Mouse (Mus musculus): ENCODE measurements at regions not wholly inside any gene's neighbourhood (a gene's known extent, or its start where the extent isn't known, plus 50 kb on each side); places are given as distances from the start of the nearest gene placed in this dataset.

GRCm38 (mm10) chr8:34571736-34572135 is 460.2 kb upstream of the Gm10131 start:
- no peaks in the 10 kb centered on the region for H3K27me3 ChIP-seq (ENCODE audit: control insufficient read depth, insufficient read depth, insufficient read length)
- no peaks in the 10 kb centered on the region for H3K79me2 ChIP-seq (ENCODE audit: control insufficient read depth, insufficient read depth)
- H3ac ChIP-seq (ENCODE audit: control insufficient read depth, insufficient read length), result no peak overlapping the region
- H3K4me2 ChIP-seq (ENCODE audit: low read depth), result no peak overlapping the region
- TF ChIP-seq MYOG (IDR thresholded peaks at IDR 0.05; ENCODE audit: control insufficient read depth in 1 of 3, insufficient read depth in 1 of 3, insufficient read length in 2 of 3, low read depth in 2 of 3) (no peak), TCF3 (IDR thresholded peaks at IDR 0.05; ENCODE audit: insufficient read length, low read depth) (no peak), USF1 (IDR thresholded peaks at IDR 0.05; ENCODE audit: low read depth) (no peak)
- H3K36me3 ChIP-seq (ENCODE audit: control insufficient read depth, insufficient read depth), result no peaks in the 10 kb centered on the region
- no peak overlapping the region for H3K4me3 ChIP-seq

GRCm38 (mm10) chr8:34562278-34562677 is 450.7 kb upstream of the Gm10131 start:
- Histone ChIP-seq H3K36me3 (ENCODE audit: control insufficient read depth, insufficient read depth) (no peaks in the 10 kb centered on the region), H3K27me3 (ENCODE audit: control insufficient read depth, insufficient read depth, insufficient read length) (no peaks in the 10 kb centered on the region), H3ac (ENCODE audit: control insufficient read depth, insufficient read length) (no peak overlapping the region), H3K4me2 (ENCODE audit: low read depth) (no peak overlapping the region), H3K79me2 (ENCODE audit: control insufficient read depth, insufficient read depth) (no peaks in the 10 kb centered on the region), H3K4me3 (no peak overlapping the region)
- TF ChIP-seq REST (IDR thresholded peaks at IDR 0.05; ENCODE audit: insufficient read depth, insufficient read length) (no peak), TCF3 (IDR thresholded peaks at IDR 0.05; ENCODE audit: insufficient read length, low read depth) (no peak), POLR2AphosphoS2 (IDR thresholded peaks at IDR 0.05; ENCODE audit: insufficient read length, low read depth) (no peak), CEBPB (IDR thresholded peaks at IDR 0.05; ENCODE audit: insufficient read depth, poor library complexity, severe bottlenecking) (no peak), SRF (IDR thresholded peaks at IDR 0.05; ENCODE audit: control insufficient read depth, insufficient read length, low read depth) (no peak), POLR2A (IDR thresholded peaks at IDR 0.05; ENCODE audit: insufficient read length, low read depth) (no peak), MYOD1 (IDR thresholded peaks at IDR 0.05; ENCODE audit: control insufficient read depth in 1 of 3, insufficient read length in 2 of 3, low read depth in 2 of 3) (no peak), TCF12 (IDR thresholded peaks at IDR 0.05; ENCODE audit: insufficient read depth, poor library complexity, severe bottlenecking) (no peak), MYOG (IDR thresholded peaks at IDR 0.05; ENCODE audit: control insufficient read depth in 1 of 3, insufficient read depth in 1 of 3, insufficient read length in 2 of 3, low read depth in 2 of 3) (no peak), USF1 (IDR thresholded peaks at IDR 0.05; ENCODE audit: low read depth) (no peak), MAX (IDR thresholded peaks at IDR 0.05; ENCODE audit: low read depth) (no peak), E2F4 (IDR thresholded peaks at IDR 0.05; ENCODE audit: insufficient read depth) (no peak)

GRCm38 (mm10) chr8:34549786-34550185 is 438.2 kb upstream of the Gm10131 start:
- TF ChIP-seq TCF3 (IDR thresholded peaks at IDR 0.05; ENCODE audit: insufficient read length, low read depth) (no peak), POLR2A (IDR thresholded peaks at IDR 0.05; ENCODE audit: insufficient read length, low read depth) (no peak), SRF (IDR thresholded peaks at IDR 0.05; ENCODE audit: control insufficient read depth, insufficient read length, low read depth) (no peak), REST (IDR thresholded peaks at IDR 0.05; ENCODE audit: insufficient read depth, insufficient read length) (no peak), MYOD1 (IDR thresholded peaks at IDR 0.05; ENCODE audit: control insufficient read depth in 1 of 3, insufficient read length in 2 of 3, low read depth in 2 of 3) (no peak), CEBPB (IDR thresholded peaks at IDR 0.05; ENCODE audit: insufficient read depth, poor library complexity, severe bottlenecking) (no peak)
- H3ac ChIP-seq (ENCODE audit: control insufficient read depth, insufficient read length), result no peak overlapping the region
- no peak overlapping the region for H3K4me3 ChIP-seq

DNA sequence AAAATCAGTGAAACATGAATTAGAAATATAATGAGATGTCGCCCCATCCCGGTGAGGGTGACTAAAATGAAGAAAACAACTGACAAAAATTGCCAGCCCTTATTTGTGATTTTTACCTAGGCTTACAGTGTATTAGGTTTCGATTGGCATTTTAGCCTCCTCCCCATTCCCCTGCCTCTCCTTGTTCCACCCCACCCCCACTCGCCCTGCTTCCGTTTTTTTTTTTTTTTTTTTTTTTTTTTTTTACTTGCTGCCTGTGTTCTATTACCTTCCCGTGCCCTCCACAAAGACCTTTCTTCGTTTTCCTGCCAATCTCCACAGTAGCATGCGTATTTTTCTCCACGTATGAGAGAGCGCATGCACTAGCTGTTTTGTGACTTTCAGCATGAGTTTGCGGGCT is 435.3 kb upstream of the Gm10131 start:
- H3K4me3 ChIP-seq, result no peak overlapping the region

More at GRCm38 (mm10) chr8:34549786-34550185, 438.2 kb upstream of the Gm10131 start:
- Histone ChIP-seq H3K79me2 (ENCODE audit: control insufficient read depth, insufficient read depth) (no peaks in the 10 kb centered on the region), H3K36me3 (ENCODE audit: control insufficient read depth, insufficient read depth) (no peaks in the 10 kb centered on the region), H3K4me2 (ENCODE audit: low read depth) (no peak overlapping the region), H3K27me3 (ENCODE audit: control insufficient read depth, insufficient read depth, insufficient read length) (no peaks in the 10 kb centered on the region)

GRCm38 (mm10) chr8:34542361-34543038 is 431.0 kb upstream of the Gm10131 start:
- H3K27me3 ChIP-seq (ENCODE audit: control insufficient read depth, insufficient read depth, insufficient read length), result no peaks in the 10 kb centered on the region

More for the DNA sequence above, 435.3 kb upstream of the Gm10131 start:
- Histone ChIP-seq H3ac (ENCODE audit: control insufficient read depth, insufficient read length) (no peak overlapping the region), H3K4me2 (ENCODE audit: low read depth) (no peak overlapping the region), H3K27me3 (ENCODE audit: control insufficient read depth, insufficient read depth, insufficient read length) (no peaks in the 10 kb centered on the region), H3K36me3 (ENCODE audit: control insufficient read depth, insufficient read depth) (no peaks in the 10 kb centered on the region), H3K79me2 (ENCODE audit: control insufficient read depth, insufficient read depth) (no peaks in the 10 kb centered on the region)
- TF ChIP-seq REST (IDR thresholded peaks at IDR 0.05; ENCODE audit: insufficient read depth, insufficient read length) (no peak), TCF12 (IDR thresholded peaks at IDR 0.05; ENCODE audit: insufficient read depth, poor library complexity, severe bottlenecking) (no peak), CEBPB (IDR thresholded peaks at IDR 0.05; ENCODE audit: insufficient read depth, poor library complexity, severe bottlenecking) (no peak), MYOD1 (IDR thresholded peaks at IDR 0.05; ENCODE audit: control insufficient read depth in 1 of 3, insufficient read length in 2 of 3, low read depth in 2 of 3) (no peak), TCF3 (IDR thresholded peaks at IDR 0.05; ENCODE audit: insufficient read length, low read depth) (no peak), MYOG (IDR thresholded peaks at IDR 0.05; ENCODE audit: control insufficient read depth in 1 of 3, insufficient read depth in 1 of 3, insufficient read length in 2 of 3, low read depth in 2 of 3) (no peak), POLR2A (IDR thresholded peaks at IDR 0.05; ENCODE audit: insufficient read length, low read depth) (no peak), POLR2AphosphoS2 (IDR thresholded peaks at IDR 0.05; ENCODE audit: insufficient read length, low read depth) (no peak), SRF (IDR thresholded peaks at IDR 0.05; ENCODE audit: control insufficient read depth, insufficient read length, low read depth) (no peak), MAX (IDR thresholded peaks at IDR 0.05; ENCODE audit: low read depth) (no peak), USF1 (IDR thresholded peaks at IDR 0.05; ENCODE audit: low read depth) (no peak), E2F4 (IDR thresholded peaks at IDR 0.05; ENCODE audit: insufficient read depth) (no peak)

More at GRCm38 (mm10) chr8:34542361-34543038, 431.0 kb upstream of the Gm10131 start:
- H3K4me3 ChIP-seq, result no peak overlapping the region
- H3ac ChIP-seq (ENCODE audit: control insufficient read depth, insufficient read length), result no peak overlapping the region
- no peak overlapping the region for H3K4me2 ChIP-seq (ENCODE audit: low read depth)
- TF ChIP-seq POLR2AphosphoS2 (IDR thresholded peaks at IDR 0.05; ENCODE audit: insufficient read length, low read depth) (no peak), E2F4 (IDR thresholded peaks at IDR 0.05; ENCODE audit: insufficient read depth) (no peak), MYOG (IDR thresholded peaks at IDR 0.05; ENCODE audit: control insufficient read depth in 1 of 3, insufficient read depth in 1 of 3, insufficient read length in 2 of 3, low read depth in 2 of 3) (no peak), TCF12 (IDR thresholded peaks at IDR 0.05; ENCODE audit: insufficient read depth, poor library complexity, severe bottlenecking) (no peak), SRF (IDR thresholded peaks at IDR 0.05; ENCODE audit: control insufficient read depth, insufficient read length, low read depth) (no peak), USF1 (IDR thresholded peaks at IDR 0.05; ENCODE audit: low read depth) (no peak), CEBPB (IDR thresholded peaks at IDR 0.05; ENCODE audit: insufficient read depth, poor library complexity, severe bottlenecking) (no peak), MAX (IDR thresholded peaks at IDR 0.05; ENCODE audit: low read depth) (no peak), MYOD1 (IDR thresholded peaks at IDR 0.05; ENCODE audit: control insufficient read depth in 1 of 3, insufficient read length in 2 of 3, low read depth in 2 of 3) (no peak), REST (IDR thresholded peaks at IDR 0.05; ENCODE audit: insufficient read depth, insufficient read length) (no peak), POLR2A (IDR thresholded peaks at IDR 0.05; ENCODE audit: insufficient read length, low read depth) (no peak), TCF3 (IDR thresholded peaks at IDR 0.05; ENCODE audit: insufficient read length, low read depth) (no peak)
- H3K36me3 ChIP-seq (ENCODE audit: control insufficient read depth, insufficient read depth), result no peaks in the 10 kb centered on the region
- no peaks in the 10 kb centered on the region for H3K79me2 ChIP-seq (ENCODE audit: control insufficient read depth, insufficient read depth)
